Mouse (Mus musculus) spleen, postnatal 4 days (tissue): ENCODE data around the gene Dus2.

ENCODE experiments used
- DNase-seq, 2 experiments: peaks; one replicate each; pipeline ENCODE4 v3.0.0; 2022; ENCODE audit warnings: low spot score in 2 of 2

The Dus2 gene

GRCm38 (mm10) chr8:106044151-106044550 lies 53.0 kb downstream of the Dus2 start:
- no peak for DNase-seq

GRCm38 (mm10) chr8:106046872-106047559 lies 55.9 kb downstream of the Dus2 start:
- no peak for DNase-seq

- no peak for DNase-seq
These were observed 56.9 kb downstream of the Dus2 start for GRCm38 (mm10) chr8:106047854-106048630.

- no peak for DNase-seq
These were observed 58.7 kb downstream of the Dus2 start for GRCm38 (mm10) chr8:106049840-106050239.

GRCm38 (mm10) chr8:106051068-106051467 lies 59.9 kb downstream of the Dus2 start:
- no peak for DNase-seq

- peak; percentile 59 to 74 for DNase-seq
These were observed 61.5 kb downstream of the Dus2 start for GRCm38 (mm10) chr8:106052510-106053089.

- DNase-seq: peak; percentile 81 to 83
These were observed 63.2 kb downstream of the Dus2 start for GRCm38 (mm10) chr8:106054190-106054811.

GRCm38 (mm10) chr8:106055038-106055437 lies 63.9 kb downstream of the Dus2 start:
- DNase-seq: peak in 1 of 2 experiments; percentile 46

GRCm38 (mm10) chr8:106056455-106056982 lies 65.4 kb downstream of the Dus2 start:
- no peak for DNase-seq

- peak; percentile 97 for DNase-seq
These were observed 67.8 kb downstream of the Dus2 start, which contains the start of gene Nfatc3 for GRCm38 (mm10) chr8:106058731-106059612. Gene Nfatc3 (plus strand): TSS chr8:106058840.

GRCm38 (mm10) chr8:106059613-106060371 lies 68.7 kb downstream of the Dus2 start:
- DNase-seq: peak in 1 of 2 experiments; percentile 85

- DNase-seq: no peak
These were observed 69.4 kb downstream of the Dus2 start for GRCm38 (mm10) chr8:106060521-106060920.

- no peak for DNase-seq
These were observed 70.5 kb downstream of the Dus2 start for GRCm38 (mm10) chr8:106061686-106062085.

- DNase-seq: peak in 1 of 2 experiments; percentile 46
These were observed 71.9 kb downstream of the Dus2 start for GRCm38 (mm10) chr8:106063046-106063445.

GRCm38 (mm10) chr8:106066721-106067120 lies 75.6 kb downstream of the Dus2 start:
- DNase-seq: peak in 1 of 2 experiments; percentile 30

GRCm38 (mm10) chr8:106069565-106069964 lies 78.4 kb downstream of the Dus2 start:
- no peak for DNase-seq

- no peak for DNase-seq
These were observed 81.0 kb downstream of the Dus2 start for GRCm38 (mm10) chr8:106072113-106072512.

- DNase-seq: no peak
These were observed 83.1 kb downstream of the Dus2 start for GRCm38 (mm10) chr8:106074236-106074635.

- no peak for DNase-seq
These were observed 83.5 kb downstream of the Dus2 start for GRCm38 (mm10) chr8:106074659-106075058.
